ENCODE assay signal across 14 mouse cellular contexts in genomic region chr8:64847241-64847640, GRCm38 (mm10). TPM values are rescaled to one million over a fixed set of nuclear protein-coding genes. Genes with fewer than 3 reads are reported as not detected.
DNase-seq lines count a peak whose midpoint lies in the region; ATAC-seq and TF ChIP-seq lines count a peak whose summit lies in the region.
"Had no signal": no experiment of that assay in that cellular context is flagged by ENCODE, and none has a peak within 500 bp of the region (broad histone marks: within the 10 kb centered on the region; RNA-seq: fewer than 3 reads in every experiment).

No protein-coding gene starts in this region.

- peaks cover 32% of the 10 kb centered on the region for H3K4me1 ChIP-seq in hindbrain, embryonic 12.5 days
- peaks cover 27% of the 10 kb centered on the region for H3K4me1 ChIP-seq in hindbrain, embryonic 10.5 days (replicated peaks)
- peaks cover 63% of the 10 kb centered on the region for H3K4me1 ChIP-seq in E14TG2a.4 (replicated peaks; ENCODE audit: low read depth, low read length)
- H3K4me1 ChIP-seq in forebrain, embryonic 13.5 days: peaks cover 39% of the 10 kb centered on the region

- no peak overlapping the region for H3K9ac ChIP-seq in hindbrain, embryonic 12.5 days
- no peak overlapping the region for H3K9ac ChIP-seq in forebrain, embryonic 13.5 days
- H3K9ac ChIP-seq: embryonic facial prominence, embryonic 12.5 days had no signal

- intact Hi-C loops in gastrocnemius, postnatal 14 days (cut with DNase I; ENCODE audit: low total_unique reads): no loop called here

- no peak for ATAC-seq in hindbrain, embryonic 12.5 days (ENCODE audit: low FRiP score)
- no peak for ATAC-seq in forebrain, embryonic 13.5 days
- peak; percentile 42 for ATAC-seq in megakaryocyte progenitor cell, adult 5-6 weeks (replicated peaks; ENCODE audit: poor library complexity)

- no peaks in the 10 kb centered on the region for H3K9me3 ChIP-seq in hindbrain, embryonic 12.5 days (replicated peaks)
- no peaks in the 10 kb centered on the region for H3K9me3 ChIP-seq in hindbrain, embryonic 10.5 days
- no peaks in the 10 kb centered on the region for H3K9me3 ChIP-seq in E14TG2a.4 (ENCODE audit: low read length)
- H3K9me3 ChIP-seq in forebrain, embryonic 13.5 days (replicated peaks): no peaks in the 10 kb centered on the region
- H3K9me3 ChIP-seq: embryonic facial prominence, embryonic 12.5 days had no signal

- H3K4me2 ChIP-seq in hindbrain, embryonic 12.5 days (replicated peaks): peak overlapping the region; percentile 75; the same call in 1 of the 2 replicates
- H3K4me2 ChIP-seq in forebrain, embryonic 13.5 days: peak overlapping the region; percentile 76
- H3K4me2 ChIP-seq: liver, embryonic 11.5 days had no signal

- H3K27me3 ChIP-seq in hindbrain, embryonic 12.5 days: no peaks in the 10 kb centered on the region
- H3K27me3 ChIP-seq in hindbrain, embryonic 10.5 days (ENCODE audit: insufficient read depth, poor library complexity, severe bottlenecking): no peaks in the 10 kb centered on the region
- H3K27me3 ChIP-seq in E14TG2a.4 (ENCODE audit: insufficient read depth, low read length): peaks cover 24% of the 10 kb centered on the region
- no peaks in the 10 kb centered on the region for H3K27me3 ChIP-seq in forebrain, embryonic 13.5 days
- H3K27me3 ChIP-seq: embryonic facial prominence, embryonic 12.5 days had no signal

- 60% methylated on average over 2 of the region's 2 CpGs for WGBS in hindbrain, embryonic 12.5 days
- 58% methylated on average over 2 of the region's 2 CpGs for WGBS in hindbrain, embryonic 10.5 days
- WGBS in forebrain, embryonic 13.5 days: 45% methylated on average over 2 of the region's 2 CpGs

- H3K27ac ChIP-seq in hindbrain, embryonic 12.5 days: no peak overlapping the region
- no peak overlapping the region for H3K27ac ChIP-seq in hindbrain, embryonic 10.5 days
- no peak overlapping the region for H3K27ac ChIP-seq in forebrain, embryonic 13.5 days
- H3K27ac ChIP-seq: embryonic facial prominence, embryonic 12.5 days had no signal

- no peak for TF ChIP-seq CTCF in E14TG2a.4 (conservative IDR thresholded peaks at IDR 0.05; ENCODE audit: low read length)

- no peak for DNase-seq in hindbrain, embryonic 10.5 days (ENCODE audit: low spot score)
- DNase-seq in frontal cortex, adult 2 months (ENCODE audit: extremely low spot score in 1 of 2, low spot score in 1 of 2): no peak
- DNase-seq in gastrocnemius, postnatal 14 days: no peak
- no peak for DNase-seq in yolk sac, embryonic 10.5 days (ENCODE audit: low spot score)
- DNase-seq: adrenal gland, postnatal 25 days; cerebellum, adult 11 months; kidney, adult 2 months; spleen, adult 18-20 months had no signal

- no peaks in the 10 kb centered on the region for H3K36me3 ChIP-seq in hindbrain, embryonic 12.5 days
- no peaks in the 10 kb centered on the region for H3K36me3 ChIP-seq in hindbrain, embryonic 10.5 days
- 0 out of 2 replicates have a peak, but pooled peaks cover 3% of the 10 kb centered on the region for H3K36me3 ChIP-seq in E14TG2a.4 (ENCODE audit: insufficient read depth, low read length)
- H3K36me3 ChIP-seq in forebrain, embryonic 13.5 days (ENCODE audit: poor library complexity, severe bottlenecking): no peaks in the 10 kb centered on the region
- H3K36me3 ChIP-seq: embryonic facial prominence, embryonic 12.5 days had no signal

- H3K4me3 ChIP-seq in hindbrain, embryonic 12.5 days: no peak overlapping the region
- no peak overlapping the region for H3K4me3 ChIP-seq in hindbrain, embryonic 10.5 days
- peak overlapping the region; percentile 91; the same call in 1 of the 2 replicates for H3K4me3 ChIP-seq in E14TG2a.4 (replicated peaks; ENCODE audit: low read length)
- peak overlapping the region; percentile 82; the same call in 1 of the 2 replicates for H3K4me3 ChIP-seq in forebrain, embryonic 13.5 days
- H3K4me3 ChIP-seq: embryonic facial prominence, embryonic 12.5 days had no signal

RNA-seq across cellular contexts. Expression of gene Klhl2, which starts 2.6 kb away (rescaled TPM):
- polyA plus RNA-seq in hindbrain, embryonic 12.5 days (2016; fragmentation: Nextera tagmentation; extraction: Ambion mirVana): 28.7 and 30.4 TPM in 2 replicates
- 11.5 and 13.0 TPM in 2 replicates for polyA plus RNA-seq in hindbrain, embryonic 10.5 days (2016; fragmentation: Nextera tagmentation; extraction: Ambion mirVana)
- 12.5 and 13.9 TPM in 2 replicates for polyA plus RNA-seq in forebrain, embryonic 13.5 days (2015; fragmentation: Nextera tagmentation; extraction: Ambion mirVana)
- 10.3 and 13.7 TPM in 2 replicates for total RNA-seq in megakaryocyte progenitor cell, adult 5-6 weeks (2015)
- 13.5 and 13.9 TPM in 2 replicates for total RNA-seq in megakaryocyte progenitor cell, adult 5-6 weeks (2017)
- 107 and 113 TPM in 2 replicates for polyA plus RNA-seq in frontal cortex, adult 2 months (2012; rRNA removed)
- 1 to 10 TPM; 7.8 to 8.2 TPM for total RNA-seq in gastrocnemius, postnatal 14 days (2021)

Comparison
In these comparisons a context has a peak if more than half of its experiments do, and no peak if none do; other contexts are left out.
1. H3K4me3 ChIP-seq: peak in E14TG2a.4 (single experiment) and forebrain, embryonic 13.5 days (single experiment); none in hindbrain, embryonic 12.5 days (single experiment) and hindbrain, embryonic 10.5 days (single experiment).